Mouse (Mus musculus) ovary, postnatal 10 days (tissue): ENCODE measurements around the gene Taar4.

Experiments used
- DNase-seq: peaks from one replicate; pipeline ENCODE4 v3.0.0; 2022; ENCODE audit warnings: low spot score

Taar4 gene

DNA sequence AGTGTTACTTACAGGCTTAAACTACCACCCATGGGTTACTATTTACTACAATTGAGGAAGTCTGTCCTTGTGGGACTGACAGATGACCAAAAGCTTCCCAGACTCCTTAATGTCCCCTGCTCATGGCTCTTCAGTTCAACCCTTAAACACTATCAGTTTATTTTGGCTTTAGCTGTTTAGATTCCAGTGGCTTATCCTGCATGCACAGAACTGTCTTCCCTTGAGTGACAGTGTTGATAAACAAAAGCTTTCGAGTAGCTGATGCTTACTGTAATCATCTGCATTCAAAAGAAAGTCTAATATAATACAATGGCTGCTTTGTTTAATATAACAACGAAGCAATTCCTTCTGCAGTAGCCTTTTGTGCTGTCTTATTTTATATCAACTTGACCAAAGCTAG, 46.7 kb downstream of the Taar4 start:
- DNase-seq = no peak

DNA sequence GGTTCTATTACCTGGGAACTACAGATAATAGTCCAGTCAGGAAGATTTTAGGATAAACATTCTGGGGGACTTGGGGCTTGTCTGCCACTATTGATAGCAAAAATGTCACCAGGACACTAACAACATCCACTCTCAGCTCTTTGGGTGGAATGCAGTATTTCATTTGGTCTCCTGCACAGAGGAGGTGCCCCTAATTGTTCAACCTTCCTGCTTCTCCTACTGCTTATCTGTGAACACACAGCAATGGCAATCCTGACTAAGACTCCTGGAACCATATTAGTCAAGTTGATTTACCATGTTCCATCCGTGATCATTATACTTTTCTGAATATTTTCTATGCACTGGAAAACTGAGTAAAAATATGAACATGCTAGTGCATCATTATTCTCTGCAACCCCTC, 47.8 kb downstream of the Taar4 start:
- no peak for DNase-seq
